Mouse (Mus musculus): Measurements from ENCODE around the gene Dgkh.

DNA sequence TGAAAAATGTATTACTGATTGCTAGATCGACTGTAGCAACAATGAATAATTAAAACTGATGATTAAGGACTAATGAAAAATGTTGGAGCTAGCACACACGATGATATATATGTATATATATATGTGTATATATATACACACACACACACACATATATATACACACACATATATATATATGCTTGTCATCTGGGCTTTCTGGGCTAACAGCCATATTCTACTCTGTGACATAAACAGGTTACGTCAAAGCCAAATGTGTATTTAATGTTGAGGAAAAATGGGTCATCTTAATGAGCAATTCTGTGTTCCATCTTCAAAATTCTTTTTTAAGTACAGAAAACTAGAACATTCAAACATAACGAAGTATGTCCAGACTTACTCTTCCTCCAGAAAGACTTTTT, 30.5 kb downstream of the Dgkh start:
- no peak for TF ChIP-seq E2F4 (IDR thresholded peaks at IDR 0.05; ENCODE audit: insufficient read depth)
- TF ChIP-seq POLR2A (IDR thresholded peaks at IDR 0.05; ENCODE audit: insufficient read length, low read depth), result no peak
- TF ChIP-seq MYOD1 (IDR thresholded peaks at IDR 0.05; ENCODE audit: control insufficient read depth in 1 of 3, insufficient read length in 2 of 3, low read depth in 2 of 3), result no peak
- no peak for TF ChIP-seq MYOG (IDR thresholded peaks at IDR 0.05; ENCODE audit: control insufficient read depth in 1 of 3, insufficient read depth in 1 of 3, insufficient read length in 2 of 3, low read depth in 2 of 3)
- TF ChIP-seq USF1 (IDR thresholded peaks at IDR 0.05; ENCODE audit: low read depth), result no peak
- TF ChIP-seq TCF12 (IDR thresholded peaks at IDR 0.05; ENCODE audit: insufficient read depth, poor library complexity, severe bottlenecking), result no peak
- TF ChIP-seq POLR2AphosphoS2 (IDR thresholded peaks at IDR 0.05; ENCODE audit: insufficient read length, low read depth), result no peak
- no peak for TF ChIP-seq SRF (IDR thresholded peaks at IDR 0.05; ENCODE audit: control insufficient read depth, insufficient read length, low read depth)
- no peak for TF ChIP-seq CEBPB (IDR thresholded peaks at IDR 0.05; ENCODE audit: insufficient read depth, poor library complexity, severe bottlenecking)

Measured in myocyte (in vitro differentiated cells).